ENCODE assay signal across 10 mouse cellular contexts in genomic region chr1:192830444-192830843, GRCm38 (mm10). TPM values are rescaled to one million over a fixed set of nuclear protein-coding genes. Genes with fewer than 3 reads are reported as not detected.
DNase-seq lines count a peak whose midpoint lies in the region; ATAC-seq and TF ChIP-seq lines count a peak whose summit lies in the region.
"Had no signal": no experiment of that assay in that cellular context is flagged by ENCODE, and none has a peak within 500 bp of the region (broad histone marks: within the 10 kb centered on the region; RNA-seq: fewer than 3 reads in every experiment).

No protein-coding gene starts in this region.

- H3K9me3 ChIP-seq in forebrain, embryonic 10.5 days: no peaks in the 10 kb centered on the region
- no peaks in the 10 kb centered on the region for H3K9me3 ChIP-seq in forebrain, embryonic 16.5 days (ENCODE audit: control insufficient read depth, low read length)
- H3K9me3 ChIP-seq in forebrain, embryonic 14.5 days (replicated peaks; ENCODE audit: control insufficient read depth, low read length): no peaks in the 10 kb centered on the region
- H3K9me3 ChIP-seq in kidney, postnatal 0 days (replicated peaks; ENCODE audit: low read length): no peaks in the 10 kb centered on the region
- H3K9me3 ChIP-seq in midbrain, postnatal 0 days (ENCODE audit: low read length): no peaks in the 10 kb centered on the region

- intact Hi-C loops in gastrocnemius, postnatal 36 days (cut with DNase I): no loop called here

- no peak overlapping the region for H3K4me3 ChIP-seq in forebrain, embryonic 10.5 days
- H3K4me3 ChIP-seq in forebrain, embryonic 16.5 days (replicated peaks; ENCODE audit: low read length): no peak overlapping the region
- no peak overlapping the region for H3K4me3 ChIP-seq in forebrain, embryonic 14.5 days (ENCODE audit: low read depth, low read length)
- H3K4me3 ChIP-seq in kidney, postnatal 0 days (replicated peaks; ENCODE audit: low read depth, low read length): no peak overlapping the region
- H3K4me3 ChIP-seq in midbrain, postnatal 0 days (ENCODE audit: low read depth, low read length): no peak overlapping the region

- ATAC-seq in forebrain, embryonic 16.5 days: no peak
- no peak for ATAC-seq in forebrain, embryonic 14.5 days
- ATAC-seq in kidney, postnatal 0 days (replicated peaks; ENCODE audit: low FRiP score, low read depth): no peak; the same call in 1 of the 2 replicates
- ATAC-seq in midbrain, postnatal 0 days (ENCODE audit: low FRiP score): no peak
- ATAC-seq: Patski had no signal

- H3K27me3 ChIP-seq in forebrain, embryonic 10.5 days (ENCODE audit: poor library complexity, severe bottlenecking): peaks cover 89% of the 10 kb centered on the region
- H3K27me3 ChIP-seq in forebrain, embryonic 16.5 days (replicated peaks; ENCODE audit: control insufficient read depth, insufficient read depth, low read length): no peaks in the 10 kb centered on the region
- H3K27me3 ChIP-seq in forebrain, embryonic 14.5 days (replicated peaks; ENCODE audit: control insufficient read depth, insufficient read depth, low read length): no peaks in the 10 kb centered on the region
- H3K27me3 ChIP-seq in kidney, postnatal 0 days (ENCODE audit: insufficient read depth, low read length): peaks cover 5% of the 10 kb centered on the region; the same call in 1 of the 2 replicates
- H3K27me3 ChIP-seq in midbrain, postnatal 0 days (ENCODE audit: insufficient read depth, low read length): no peaks in the 10 kb centered on the region
- H3K27me3 ChIP-seq: Patski had no signal

- peak overlapping the region; percentile 65 for H3K27ac ChIP-seq in forebrain, embryonic 10.5 days
- H3K27ac ChIP-seq in forebrain, embryonic 16.5 days (ENCODE audit: low read length): no peak overlapping the region
- H3K27ac ChIP-seq in forebrain, embryonic 14.5 days (ENCODE audit: low read depth, low read length): 0 out of 2 replicates have a peak overlapping the region, but pooled peaks have one; percentile 27
- H3K27ac ChIP-seq in kidney, postnatal 0 days: peak overlapping the region; percentile 63
- H3K27ac ChIP-seq in midbrain, postnatal 0 days (ENCODE audit: low read depth, low read length): no peak overlapping the region

- WGBS in forebrain, embryonic 10.5 days: 7% methylated on average over 6 of the region's 6 CpGs
- WGBS in forebrain, embryonic 16.5 days: 11% methylated on average over 6 of the region's 6 CpGs
- WGBS in forebrain, embryonic 14.5 days: 4% methylated on average over 6 of the region's 6 CpGs
- whole genome bisulfite sequencing in kidney, postnatal 0 days: 29% methylated on average over 6 of the region's 6 CpGs
- 15% methylated on average over 6 of the region's 6 CpGs for whole genome bisulfite sequencing in midbrain, postnatal 0 days

- H3K4me2 ChIP-seq in forebrain, embryonic 16.5 days (ENCODE audit: low read length): no peak overlapping the region
- no peak overlapping the region for H3K4me2 ChIP-seq in forebrain, embryonic 14.5 days (ENCODE audit: low read length)
- no peak overlapping the region for H3K4me2 ChIP-seq in kidney, postnatal 0 days (ENCODE audit: low read length)
- H3K4me2 ChIP-seq in midbrain, postnatal 0 days (ENCODE audit: low read depth, low read length, poor library complexity, severe bottlenecking): no peak overlapping the region

- H3K4me1 ChIP-seq in forebrain, embryonic 10.5 days: peaks cover 71% of the 10 kb centered on the region
- peaks cover 19% of the 10 kb centered on the region for H3K4me1 ChIP-seq in forebrain, embryonic 16.5 days (replicated peaks; ENCODE audit: control insufficient read depth, insufficient read depth, low read length)
- H3K4me1 ChIP-seq in forebrain, embryonic 14.5 days (ENCODE audit: control insufficient read depth, insufficient read depth, low read length): peaks cover 23% of the 10 kb centered on the region
- H3K4me1 ChIP-seq in kidney, postnatal 0 days (replicated peaks; ENCODE audit: insufficient read depth, low read length): peaks cover 23% of the 10 kb centered on the region
- peaks cover 2% of the 10 kb centered on the region; the same call in 1 of the 2 replicates for H3K4me1 ChIP-seq in midbrain, postnatal 0 days (ENCODE audit: insufficient read depth, low read length)

- peak; percentile 50 for DNase-seq in forebrain, embryonic 10.5 days (ENCODE audit: extremely low spot score, low spot score)
- DNase-seq in forebrain, embryonic 14.5 days (ENCODE audit: low spot score): peak; percentile 50
- DNase-seq in kidney, postnatal 0 days (ENCODE audit: low spot score): peak; percentile 57
- DNase-seq in midbrain, postnatal 0 days (ENCODE audit: low spot score): peak; percentile 30
- DNase-seq in right cerebral cortex, postnatal 25 days: no peak
- no peak for DNase-seq in spleen, postnatal 10 days (ENCODE audit: low spot score in 2 of 2)
- DNase-seq in gastrocnemius, postnatal 36 days: no peak
- DNase-seq: right cerebral cortex, postnatal 4 days had no signal

- no peak overlapping the region for H3K9ac ChIP-seq in forebrain, embryonic 16.5 days (replicated peaks; ENCODE audit: low read depth, low read length)
- H3K9ac ChIP-seq in forebrain, embryonic 14.5 days (ENCODE audit: low read length): 0 out of 2 replicates have a peak overlapping the region, but pooled peaks have one; percentile 13
- no peak overlapping the region for H3K9ac ChIP-seq in kidney, postnatal 0 days (ENCODE audit: low read depth, low read length)
- H3K9ac ChIP-seq in midbrain, postnatal 0 days (replicated peaks; ENCODE audit: low read length, poor library complexity, severe bottlenecking): no peak overlapping the region

- no peak for TF ChIP-seq CTCF in kidney, postnatal 0 days (IDR thresholded peaks at IDR 0.05; ENCODE audit: low read depth)
- no peak for TF ChIP-seq CTCF in midbrain, postnatal 0 days (IDR thresholded peaks at IDR 0.05)

- H3K36me3 ChIP-seq in forebrain, embryonic 10.5 days (replicated peaks): no peaks in the 10 kb centered on the region
- H3K36me3 ChIP-seq in forebrain, embryonic 16.5 days (ENCODE audit: control insufficient read depth, insufficient read depth): no peaks in the 10 kb centered on the region
- no peaks in the 10 kb centered on the region for H3K36me3 ChIP-seq in forebrain, embryonic 14.5 days (ENCODE audit: control insufficient read depth, insufficient read depth, low read length)
- H3K36me3 ChIP-seq in kidney, postnatal 0 days (ENCODE audit: insufficient read depth, low read length): no peaks in the 10 kb centered on the region
- no peaks in the 10 kb centered on the region for H3K36me3 ChIP-seq in midbrain, postnatal 0 days (ENCODE audit: insufficient read depth, low read length)

RNA-seq across cellular contexts. Expression of gene Sertad4, which starts 25.1 kb away (rescaled TPM):
- polyA plus RNA-seq in forebrain, embryonic 10.5 days (2016; fragmentation: Nextera tagmentation; extraction: Ambion mirVana): 13.1 TPM in 2 replicates
- polyA plus RNA-seq in forebrain, embryonic 16.5 days (2015; fragmentation: Nextera tagmentation; extraction: Ambion mirVana): 38.1 and 41.9 TPM in 2 replicates
- polyA plus RNA-seq in forebrain, embryonic 14.5 days (2014; fragmentation: Nextera tagmentation; extraction: Ambion mirVana): 20.8 and 26.2 TPM in 2 replicates
- polyA plus RNA-seq in kidney, postnatal 0 days (2015; fragmentation: Nextera tagmentation; extraction: Ambion mirVana): 20.0 and 20.4 TPM in 2 replicates
- 9.2 and 10.9 TPM in 2 replicates for total RNA-seq in midbrain, postnatal 0 days (2014; rRNA removed)
- 18.6 and 19.8 TPM in 2 replicates for polyA plus RNA-seq in midbrain, postnatal 0 days (2015; fragmentation: Nextera tagmentation; extraction: Ambion mirVana)
- 1 to 10 TPM; 3.4 to 3.7 TPM for total RNA-seq in gastrocnemius, postnatal 36 days (2021)

RNA-seq across cellular contexts. Expression of gene Hhat, which starts 59.4 kb away (rescaled TPM):
- polyA plus RNA-seq in forebrain, embryonic 10.5 days (2016; fragmentation: Nextera tagmentation; extraction: Ambion mirVana): 7.2 and 7.6 TPM in 2 replicates
- 3.6 and 4.2 TPM in 2 replicates for polyA plus RNA-seq in forebrain, embryonic 16.5 days (2015; fragmentation: Nextera tagmentation; extraction: Ambion mirVana)
- polyA plus RNA-seq in forebrain, embryonic 14.5 days (2014; fragmentation: Nextera tagmentation; extraction: Ambion mirVana): 3.5 and 3.8 TPM in 2 replicates
- 11.9 and 13.5 TPM in 2 replicates for polyA plus RNA-seq in kidney, postnatal 0 days (2015; fragmentation: Nextera tagmentation; extraction: Ambion mirVana)
- total RNA-seq in midbrain, postnatal 0 days (2014; rRNA removed): 3.4 and 4.2 TPM in 2 replicates
- polyA plus RNA-seq in midbrain, postnatal 0 days (2015; fragmentation: Nextera tagmentation; extraction: Ambion mirVana): 2.5 TPM in 2 replicates
- under 1 TPM; 0.48 to 0.54 TPM for total RNA-seq in gastrocnemius, postnatal 36 days (2021)

Comparison
In these comparisons a context has a peak if more than half of its experiments do, and no peak if none do; other contexts are left out.
1. H3K27ac ChIP-seq: peak in forebrain, embryonic 10.5 days (single experiment), forebrain, embryonic 14.5 days (single experiment) and kidney, postnatal 0 days (single experiment); none in forebrain, embryonic 16.5 days (single experiment) and midbrain, postnatal 0 days (single experiment).
2. DNase-seq: peak in forebrain, embryonic 10.5 days (single experiment), forebrain, embryonic 14.5 days (single experiment), kidney, postnatal 0 days (single experiment) and midbrain, postnatal 0 days (single experiment); none in right cerebral cortex, postnatal 25 days (single experiment), spleen, postnatal 10 days (0 of 2) and gastrocnemius, postnatal 36 days (0 of 2).